Mouse (Mus musculus): ENCODE data around the gene Ltbr.

Gene Ltbr

GRCm38 (mm10) chr6:125345625-125346024 lies 31.9 kb upstream of the Ltbr start:
- no peak for DNase-seq (ENCODE audit: low spot score in 2 of 2)

- no peak for DNase-seq (ENCODE audit: low spot score in 2 of 2)
Observed at GRCm38 (mm10) chr6:125344866-125345265, 31.2 kb upstream of the Ltbr start.

GRCm38 (mm10) chr6:125344084-125344483 lies 30.4 kb upstream of the Ltbr start:
- DNase-seq (ENCODE audit: low spot score in 2 of 2) = no peak

GRCm38 (mm10) chr6:125342198-125342597 lies 28.5 kb upstream of the Ltbr start:
- no peak for DNase-seq (ENCODE audit: low spot score in 2 of 2)

- no peak for DNase-seq (ENCODE audit: low spot score in 2 of 2)
Observed at GRCm38 (mm10) chr6:125340244-125340643, 26.6 kb upstream of the Ltbr start.

- no peak for DNase-seq (ENCODE audit: low spot score in 2 of 2)
Observed at GRCm38 (mm10) chr6:125338791-125339660, 25.3 kb upstream of the Ltbr start.

GRCm38 (mm10) chr6:125334356-125334755 lies 20.7 kb upstream of the Ltbr start:
- no peak for DNase-seq (ENCODE audit: low spot score in 2 of 2)

GRCm38 (mm10) chr6:125333112-125333899 lies 19.6 kb upstream of the Ltbr start:
- no peak for DNase-seq (ENCODE audit: low spot score in 2 of 2)

- peak; percentile 65 to 68 for DNase-seq (ENCODE audit: low spot score in 2 of 2)
Observed at GRCm38 (mm10) chr6:125330626-125331326, 17.1 kb upstream of the Ltbr start.

GRCm38 (mm10) chr6:125328243-125328642 lies 14.6 kb upstream of the Ltbr start:
- DNase-seq (ENCODE audit: low spot score in 2 of 2) = no peak

- DNase-seq (ENCODE audit: low spot score in 2 of 2) = no peak
Observed at GRCm38 (mm10) chr6:125325337-125325736, 11.7 kb upstream of the Ltbr start.

- no peak for DNase-seq (ENCODE audit: low spot score in 2 of 2)
Observed at GRCm38 (mm10) chr6:125323547-125323946, 9.9 kb upstream of the Ltbr start.

GRCm38 (mm10) chr6:125322794-125323193 lies 9.1 kb upstream of the Ltbr start:
- peak; percentile 27 to 34 for DNase-seq (ENCODE audit: low spot score in 2 of 2)

GRCm38 (mm10) chr6:125321114-125321855 lies 7.6 kb upstream of the Ltbr start:
- no peak for DNase-seq (ENCODE audit: low spot score in 2 of 2)

GRCm38 (mm10) chr6:125320323-125320722 lies 6.6 kb upstream of the Ltbr start, which contains the start of gene Scnn1a:
Gene Scnn1a (plus strand): TSS chr6:125320659.
- DNase-seq (ENCODE audit: low spot score in 2 of 2) = no peak

GRCm38 (mm10) chr6:125319919-125320296 lies 6.2 kb upstream of the Ltbr start:
- no peak for DNase-seq (ENCODE audit: low spot score in 2 of 2)

GRCm38 (mm10) chr6:125318981-125319918 lies 5.6 kb upstream of the Ltbr start:
- DNase-seq (ENCODE audit: low spot score in 2 of 2) = no peak

GRCm38 (mm10) chr6:125317077-125317476 lies 3.4 kb upstream of the Ltbr start:
- DNase-seq (ENCODE audit: low spot score in 2 of 2) = no peak

GRCm38 (mm10) chr6:125314746-125315145 lies 1.1 kb upstream of the Ltbr start:
- no peak for DNase-seq (ENCODE audit: low spot score in 2 of 2)

- no peak for DNase-seq (ENCODE audit: low spot score in 2 of 2)
Observed at GRCm38 (mm10) chr6:125314231-125314563, 512 bp upstream of the Ltbr start.

Measured in right cerebral cortex, adult 2 months (tissue).